Mouse (Mus musculus) right cerebral cortex, postnatal 4 days (tissue): ENCODE results near the gene Lgals9.

Experiments used
- DNase-seq: peaks from one replicate; pipeline ENCODE4 v3.0.0-alpha.2; 2022

Gene Lgals9

GRCm38 (mm10) chr11:78973381-78974150, 11.2 kb downstream of the Lgals9 start:
- DNase-seq = no peak

- DNase-seq = no peak
These were observed 11.9 kb downstream of the Lgals9 start for GRCm38 (mm10) chr11:78972811-78973351.

GRCm38 (mm10) chr11:78972328-78972727, 12.4 kb downstream of the Lgals9 start:
- no peak for DNase-seq

- DNase-seq = no peak
These were observed 13.0 kb downstream of the Lgals9 start for GRCm38 (mm10) chr11:78971746-78972145.

- no peak for DNase-seq
These were observed 13.7 kb downstream of the Lgals9 start for GRCm38 (mm10) chr11:78971096-78971495.

- DNase-seq = no peak
These were observed 16.6 kb downstream of the Lgals9 start for GRCm38 (mm10) chr11:78968121-78968520.

GRCm38 (mm10) chr11:78967371-78967770, 17.4 kb downstream of the Lgals9 start:
- DNase-seq = peak; percentile 43

GRCm38 (mm10) chr11:78961221-78961620, 23.5 kb downstream of the Lgals9 start:
- no peak for DNase-seq

GRCm38 (mm10) chr11:78959841-78960520, 24.8 kb downstream of the Lgals9 start:
- peak; percentile 65 for DNase-seq

GRCm38 (mm10) chr11:78959367-78959766, 25.4 kb downstream of the Lgals9 start:
- DNase-seq = no peak

GRCm38 (mm10) chr11:78956260-78956659, 28.5 kb downstream of the Lgals9 start:
- peak; percentile 88 for DNase-seq

GRCm38 (mm10) chr11:78952467-78952866, 32.3 kb downstream of the Lgals9 start:
- DNase-seq = peak; percentile 16

- DNase-seq = peak; percentile 36
These were observed 34.4 kb downstream of the Lgals9 start for GRCm38 (mm10) chr11:78950365-78950764.

GRCm38 (mm10) chr11:78943083-78943482, 41.7 kb downstream of the Lgals9 start:
- DNase-seq = no peak

GRCm38 (mm10) chr11:78935178-78935577, 49.6 kb downstream of the Lgals9 start:
- DNase-seq = no peak

- DNase-seq = no peak
These were observed 50.0 kb downstream of the Lgals9 start for GRCm38 (mm10) chr11:78934727-78935126.

GRCm38 (mm10) chr11:78934307-78934706, 50.4 kb downstream of the Lgals9 start:
- no peak for DNase-seq

GRCm38 (mm10) chr11:78929345-78929744, 55.4 kb downstream of the Lgals9 start:
- DNase-seq = peak; percentile 61

GRCm38 (mm10) chr11:78924916-78925315, 59.8 kb downstream of the Lgals9 start:
- no peak for DNase-seq

GRCm38 (mm10) chr11:78924111-78924510, 60.6 kb downstream of the Lgals9 start:
- DNase-seq = no peak

GRCm38 (mm10) chr11:78922678-78923407, 61.9 kb downstream of the Lgals9 start:
- peak; percentile 19 for DNase-seq

- no peak for DNase-seq
These were observed 64.3 kb downstream of the Lgals9 start, which contains the start of gene Nos2 for GRCm38 (mm10) chr11:78920411-78920939. Nos2 (plus strand) TSS chr11:78920787.

GRCm38 (mm10) chr11:78919745-78920144, 65.0 kb downstream of the Lgals9 start:
- DNase-seq = no peak
